8 mouse cellular contexts compared by ENCODE assay signal in the genomic region with DNA sequence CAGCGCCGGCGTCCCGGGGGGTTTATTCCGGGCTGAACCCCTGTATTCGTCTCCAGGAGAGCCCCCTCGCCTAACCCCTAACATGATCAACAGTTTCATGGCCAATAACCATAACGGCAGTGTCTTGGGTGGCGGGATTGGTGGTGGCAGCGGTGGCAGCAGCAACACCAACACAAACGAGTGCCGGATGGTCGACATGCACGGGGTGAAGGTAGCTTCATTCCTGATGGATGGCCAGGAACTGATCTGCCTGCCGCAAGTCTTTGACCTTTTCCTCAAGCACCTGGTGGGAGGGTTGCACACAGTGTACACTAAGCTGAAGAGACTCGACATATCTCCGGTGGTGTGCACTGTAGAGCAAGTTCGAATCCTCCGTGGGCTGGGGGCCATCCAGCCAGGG. TPM values are rescaled to one million over a fixed set of nuclear protein-coding genes. Genes with fewer than 3 reads are reported as not detected.
DNase-seq lines count a peak whose midpoint lies in the region; ATAC-seq lines count a peak whose summit lies in the region.

No protein-coding gene starts in this region.

- 20% methylated on average over 19 of the region's 19 CpGs for WGBS in hindbrain, embryonic 12.5 days
- WGBS in midbrain, embryonic 12.5 days: 21% methylated on average over 19 of the region's 19 CpGs

- H3K4me1 ChIP-seq in megakaryocyte, embryonic 14.5 days: peaks cover 6% of the 10 kb centered on the region
- no peaks in the 10 kb centered on the region for H3K4me1 ChIP-seq in hindbrain, embryonic 12.5 days
- no peaks in the 10 kb centered on the region; the same call in 1 of the 2 replicates for H3K4me1 ChIP-seq in midbrain, embryonic 12.5 days

- peak overlapping the region; percentile 62 for H3K4me2 ChIP-seq in hindbrain, embryonic 12.5 days (replicated peaks)
- H3K4me2 ChIP-seq in midbrain, embryonic 12.5 days (replicated peaks): peak overlapping the region; percentile 63

- peaks cover 8% of the 10 kb centered on the region for H3K27me3 ChIP-seq in megakaryocyte, embryonic 14.5 days (replicated peaks)
- H3K27me3 ChIP-seq in hindbrain, embryonic 12.5 days: no peaks in the 10 kb centered on the region
- no peaks in the 10 kb centered on the region for H3K27me3 ChIP-seq in midbrain, embryonic 12.5 days

- no peaks in the 10 kb centered on the region for H3K9me3 ChIP-seq in megakaryocyte, embryonic 14.5 days
- no peaks in the 10 kb centered on the region for H3K9me3 ChIP-seq in hindbrain, embryonic 12.5 days (replicated peaks)
- no peaks in the 10 kb centered on the region for H3K9me3 ChIP-seq in midbrain, embryonic 12.5 days

- peak overlapping the region; percentile 56; the same call in 1 of the 2 replicates for H3K9ac ChIP-seq in hindbrain, embryonic 12.5 days
- H3K9ac ChIP-seq in midbrain, embryonic 12.5 days (replicated peaks): peak overlapping the region; percentile 47; the same call in 1 of the 2 replicates

- H3K4me3 ChIP-seq in megakaryocyte, embryonic 14.5 days (replicated peaks): peak overlapping the region; percentile 92
- peak overlapping the region; percentile 45 for H3K4me3 ChIP-seq in hindbrain, embryonic 12.5 days
- H3K4me3 ChIP-seq in midbrain, embryonic 12.5 days: peak overlapping the region; percentile 48

- H3K36me3 ChIP-seq in megakaryocyte, embryonic 14.5 days (replicated peaks; ENCODE audit: low read length): no peaks in the 10 kb centered on the region
- H3K36me3 ChIP-seq in hindbrain, embryonic 12.5 days: no peaks in the 10 kb centered on the region
- H3K36me3 ChIP-seq in midbrain, embryonic 12.5 days: no peaks in the 10 kb centered on the region

- peak; percentile 2 for DNase-seq in CD4-positive, CD25-positive, alpha-beta regulatory T cell, adult 2 months (ENCODE audit: low read depth, low spot score)
- no peak for DNase-seq in thymus, postnatal 0 days (ENCODE audit: low spot score)
- DNase-seq in left cerebral cortex, adult 8-10 months (ENCODE audit: low spot score in 2 of 2): no peak

- no peak for ATAC-seq in CD4-positive, CD25-positive, alpha-beta regulatory T cell, adult 4 months
- no peak; the same call in 1 of the 2 replicates for ATAC-seq in megakaryocyte, adult 5-6 weeks (ENCODE audit: poor library complexity, severe bottlenecking)
- peak; percentile 38 for ATAC-seq in hindbrain, embryonic 12.5 days (ENCODE audit: low FRiP score)
- peak; percentile 17 for ATAC-seq in midbrain, embryonic 12.5 days (ENCODE audit: low FRiP score, low read depth)

- H3K27ac ChIP-seq in hindbrain, embryonic 12.5 days: peak overlapping the region; percentile 40; the same call in 1 of the 2 replicates
- H3K27ac ChIP-seq in midbrain, embryonic 12.5 days (replicated peaks): no peak overlapping the region

RNA-seq across cellular contexts. Expression of a gene that starts 1.2 kb away (rescaled TPM):
- polyA plus RNA-seq in CD4-positive, CD25-positive, alpha-beta regulatory T cell, adult 4 months (2017; shearing (Covaris generic)): under 1 TPM in 1 of 2 experiments, not detected in 1; 0.37 TPM
- not detected in 2 replicates for polyA plus RNA-seq in megakaryocyte, embryonic 14.5 days (2012; ENCODE audit: insufficient read depth, low replicate concordance)
- 0.41 TPM in 1 of 2 replicates, not detected in the other for total RNA-seq in megakaryocyte, adult 5-6 weeks (2015)
- total RNA-seq in megakaryocyte, adult 5-6 weeks (2017): not detected in 2 replicates
- 14.8 and 20.0 TPM in 2 replicates for polyA plus RNA-seq in hindbrain, embryonic 12.5 days (2016; fragmentation: Nextera tagmentation; extraction: Ambion mirVana)
- 6.9 and 9.1 TPM in 2 replicates for polyA plus RNA-seq in midbrain, embryonic 12.5 days (2016; fragmentation: Nextera tagmentation; extraction: Ambion mirVana)
- 1.5 and 1.8 TPM in 2 replicates for polyA plus RNA-seq in thymus, postnatal 0 days (2015; fragmentation: Nextera tagmentation; extraction: Ambion mirVana)
- 1 to 10 TPM in 1 of 4 experiments, under 1 TPM in 3; 0.53 to 1.4 (median 0.68) TPM for total RNA-seq in left cerebral cortex, adult 8-10 months (2022)

Comparison
In these comparisons a context has a peak if more than half of its experiments do, and no peak if none do; other contexts are left out.
1. ATAC-seq: peak in hindbrain, embryonic 12.5 days (single experiment) and midbrain, embryonic 12.5 days (single experiment); none in CD4-positive, CD25-positive, alpha-beta regulatory T cell, adult 4 months (single experiment) and megakaryocyte, adult 5-6 weeks (single experiment).
2. Peak in every context shown above with its lines, with median percentiles within 50 percentile points of each other: H3K4me3 ChIP-seq.